Mouse (Mus musculus): ENCODE measurements at regions not wholly inside any gene's neighbourhood (a gene's known extent, or its start where the extent isn't known, plus 50 kb on each side); places are given as distances from the start of the nearest gene placed in this dataset.
A peak's percentile ranks its signal among the peaks of the same experiment; 100 is the strongest.

GRCm38 (mm10) chr4:54497312-54497994 lies 447.4 kb upstream of the Zfp462 start:
- Histone ChIP-seq H3K36me3 (ENCODE audit: control insufficient read depth, insufficient read depth, low read length) (no peaks in the 10 kb centered on the region), H3K27ac (replicated peaks; ENCODE audit: insufficient read depth, low read depth, low read length) (no peak overlapping the region), H3K27me3 (ENCODE audit: control insufficient read depth, insufficient read depth, low read length) (no peaks in the 10 kb centered on the region), H3K4me3 (ENCODE audit: insufficient read depth, low read depth, low read length) (no peak overlapping the region), H3K4me1 (ENCODE audit: control insufficient read depth, insufficient read depth, low read length) (no peaks in the 10 kb centered on the region), H3K79me2 (ENCODE audit: control insufficient read depth, insufficient read depth, low read length) (no peaks in the 10 kb centered on the region), H3K9ac (ENCODE audit: low read depth, low read length) (no peak overlapping the region)
- TF ChIP-seq CTCF (IDR thresholded peaks at IDR 0.05; ENCODE audit: low read depth, low read length) (no peak), POLR2A (IDR thresholded peaks at IDR 0.05; ENCODE audit: extremely low read depth, insufficient read depth, low read length) (no peak)
- WGBS: 93% methylated on average over 2 of the region's 2 CpGs
- no peak for DNase-seq (ENCODE audit: extremely low read depth, low read depth, low spot score)

GRCm38 (mm10) chr4:54515934-54516333 lies 428.9 kb upstream of the Zfp462 start:
- H3K4me3 ChIP-seq (ENCODE audit: insufficient read depth, low read depth, low read length): no peak overlapping the region
- DNase-seq (ENCODE audit: extremely low read depth, low read depth, low spot score): no peak
- no peaks in the 10 kb centered on the region for H3K36me3 ChIP-seq (ENCODE audit: control insufficient read depth, insufficient read depth, low read length)
- H3K27ac ChIP-seq (replicated peaks; ENCODE audit: insufficient read depth, low read depth, low read length): no peak overlapping the region
- TF ChIP-seq POLR2A (IDR thresholded peaks at IDR 0.05; ENCODE audit: extremely low read depth, insufficient read depth, low read length) (no peak), CTCF (IDR thresholded peaks at IDR 0.05; ENCODE audit: low read depth, low read length) (no peak)
- H3K9ac ChIP-seq (ENCODE audit: low read depth, low read length): no peak overlapping the region
- no peaks in the 10 kb centered on the region for H3K27me3 ChIP-seq (ENCODE audit: control insufficient read depth, insufficient read depth, low read length)
- no peaks in the 10 kb centered on the region for H3K4me1 ChIP-seq (ENCODE audit: control insufficient read depth, insufficient read depth, low read length)
- WGBS: 90% methylated on average over 1 of the region's 1 CpGs
- H3K79me2 ChIP-seq (ENCODE audit: control insufficient read depth, insufficient read depth, low read length): no peaks in the 10 kb centered on the region

GRCm38 (mm10) chr4:54523283-54523682 lies 421.6 kb upstream of the Zfp462 start:
- no peaks in the 10 kb centered on the region for H3K36me3 ChIP-seq (ENCODE audit: control insufficient read depth, insufficient read depth, low read length)

GRCm38 (mm10) chr4:54526003-54526586 lies 418.8 kb upstream of the Zfp462 start:
- Histone ChIP-seq H3K27me3 (ENCODE audit: control insufficient read depth, insufficient read depth, low read length) (no peaks in the 10 kb centered on the region), H3K4me3 (ENCODE audit: insufficient read depth, low read depth, low read length) (no peak overlapping the region), H3K27ac (replicated peaks; ENCODE audit: insufficient read depth, low read depth, low read length) (no peak overlapping the region), H3K79me2 (ENCODE audit: control insufficient read depth, insufficient read depth, low read length) (no peaks in the 10 kb centered on the region), H3K36me3 (ENCODE audit: control insufficient read depth, insufficient read depth, low read length) (no peaks in the 10 kb centered on the region), H3K4me1 (ENCODE audit: control insufficient read depth, insufficient read depth, low read length) (no peaks in the 10 kb centered on the region), H3K9ac (ENCODE audit: low read depth, low read length) (no peak overlapping the region)
- TF ChIP-seq POLR2A (IDR thresholded peaks at IDR 0.05; ENCODE audit: extremely low read depth, insufficient read depth, low read length) (no peak), CTCF (IDR thresholded peaks at IDR 0.05; ENCODE audit: low read depth, low read length) (no peak)
- no peak for DNase-seq (ENCODE audit: extremely low read depth, low read depth, low spot score)
- 88% methylated on average over 5 of the region's 5 CpGs for WGBS

More at GRCm38 (mm10) chr4:54523283-54523682, 421.6 kb upstream of the Zfp462 start:
- 54% methylated on average over 5 of the region's 5 CpGs for WGBS
- H3K9ac ChIP-seq (ENCODE audit: low read depth, low read length): no peak overlapping the region
- no peaks in the 10 kb centered on the region for H3K4me1 ChIP-seq (ENCODE audit: control insufficient read depth, insufficient read depth, low read length)
- no peaks in the 10 kb centered on the region for H3K79me2 ChIP-seq (ENCODE audit: control insufficient read depth, insufficient read depth, low read length)
- no peak overlapping the region for H3K4me3 ChIP-seq (ENCODE audit: insufficient read depth, low read depth, low read length)
- H3K27me3 ChIP-seq (ENCODE audit: control insufficient read depth, insufficient read depth, low read length): no peaks in the 10 kb centered on the region
- no peak overlapping the region for H3K27ac ChIP-seq (replicated peaks; ENCODE audit: insufficient read depth, low read depth, low read length)
- TF ChIP-seq POLR2A (IDR thresholded peaks at IDR 0.05; ENCODE audit: extremely low read depth, insufficient read depth, low read length) (no peak), CTCF (IDR thresholded peaks at IDR 0.05; ENCODE audit: low read depth, low read length) (no peak)
- DNase-seq (ENCODE audit: extremely low read depth, low read depth, low spot score): peak; percentile 10

GRCm38 (mm10) chr4:54527660-54528059 lies 417.2 kb upstream of the Zfp462 start:
- H3K4me1 ChIP-seq (ENCODE audit: control insufficient read depth, insufficient read depth, low read length): no peaks in the 10 kb centered on the region
- TF ChIP-seq CTCF (IDR thresholded peaks at IDR 0.05; ENCODE audit: low read depth, low read length) (no peak), POLR2A (IDR thresholded peaks at IDR 0.05; ENCODE audit: extremely low read depth, insufficient read depth, low read length) (no peak)
- no peaks in the 10 kb centered on the region for H3K79me2 ChIP-seq (ENCODE audit: control insufficient read depth, insufficient read depth, low read length)
- 85% methylated on average over 2 of the region's 2 CpGs for WGBS
- DNase-seq (ENCODE audit: extremely low read depth, low read depth, low spot score): peak; percentile 4
- no peak overlapping the region for H3K9ac ChIP-seq (ENCODE audit: low read depth, low read length)
- no peaks in the 10 kb centered on the region for H3K27me3 ChIP-seq (ENCODE audit: control insufficient read depth, insufficient read depth, low read length)
- no peaks in the 10 kb centered on the region for H3K36me3 ChIP-seq (ENCODE audit: control insufficient read depth, insufficient read depth, low read length)
- no peak overlapping the region for H3K27ac ChIP-seq (replicated peaks; ENCODE audit: insufficient read depth, low read depth, low read length)
- no peak overlapping the region for H3K4me3 ChIP-seq (ENCODE audit: insufficient read depth, low read depth, low read length)

- no peak overlapping the region for H3K4me3 ChIP-seq (ENCODE audit: insufficient read depth, low read depth, low read length)
- WGBS: 81% methylated on average over 2 of the region's 2 CpGs
- no peak for DNase-seq (ENCODE audit: extremely low read depth, low read depth, low spot score)
- no peak overlapping the region for H3K9ac ChIP-seq (ENCODE audit: low read depth, low read length)
- TF ChIP-seq CTCF (IDR thresholded peaks at IDR 0.05; ENCODE audit: low read depth, low read length) (no peak), POLR2A (IDR thresholded peaks at IDR 0.05; ENCODE audit: extremely low read depth, insufficient read depth, low read length) (no peak)
- no peak overlapping the region for H3K27ac ChIP-seq (replicated peaks; ENCODE audit: insufficient read depth, low read depth, low read length)
- H3K36me3 ChIP-seq (ENCODE audit: control insufficient read depth, insufficient read depth, low read length): no peaks in the 10 kb centered on the region
- no peaks in the 10 kb centered on the region for H3K4me1 ChIP-seq (ENCODE audit: control insufficient read depth, insufficient read depth, low read length)
- no peaks in the 10 kb centered on the region for H3K27me3 ChIP-seq (ENCODE audit: control insufficient read depth, insufficient read depth, low read length)
- no peaks in the 10 kb centered on the region for H3K79me2 ChIP-seq (ENCODE audit: control insufficient read depth, insufficient read depth, low read length)
Observed at GRCm38 (mm10) chr4:54531739-54532138, 413.1 kb upstream of the Zfp462 start.

Data from liver, adult 2 months (tissue).